Mouse (Mus musculus) heart, embryonic 13.5 days (tissue): Measurements from ENCODE around the gene Cryl1. TPM values are rescaled to one million over a fixed set of nuclear protein-coding genes. Genes with fewer than 3 reads are reported as not detected.
A peak's percentile ranks its signal among the peaks of the same experiment; 100 is the strongest.

ENCODE experiments used
- ATAC-seq: fragments of 200-750 bp; cut with Nextera tagmentation; 2 replicates; pipeline ENCODE4 v1.8.0; 2017; ENCODE audit warnings: moderate TSS enrichment; ENCODE audit not compliant: insufficient number of reproducible peaks, low FRiP score, low TSS enrichment; ENCODE audit errors: extremely low read depth
- H3K27ac ChIP-seq: fragments of 300-500 bp; sonication (generic); replicated peaks from 2 replicates; pipeline ENCODE4 v1.5.1; 2015; ENCODE audit warnings: moderate library complexity, mild to moderate bottlenecking, inconsistent platforms
- H3K27me3 ChIP-seq: fragments of 300-500 bp; sonication (generic); replicated peaks from 2 replicates; pipeline ENCODE4 v1.6.1; 2015; ENCODE audit warnings: mild to moderate bottlenecking, inconsistent platforms
- H3K36me3 ChIP-seq: fragments of 300-500 bp; sonication (generic); 2 replicates; pipeline ENCODE4 v1.6.1; 2015; ENCODE audit warnings: mild to moderate bottlenecking, inconsistent platforms
- H3K4me1 ChIP-seq: fragments of 300-500 bp; sonication (generic); 2 replicates; pipeline ENCODE4 v1.6.1; 2015; ENCODE audit warnings: inconsistent platforms
- H3K4me2 ChIP-seq: fragments of 300-500 bp; sonication (generic); 2 replicates; pipeline ENCODE4 v1.6.1; 2015; ENCODE audit warnings: inconsistent platforms, mild to moderate bottlenecking, moderate library complexity
- H3K4me3 ChIP-seq: fragments of 300-500 bp; sonication (generic); 2 replicates; pipeline ENCODE4 v1.5.1; 2015; ENCODE audit warnings: moderate library complexity, mild to moderate bottlenecking, inconsistent platforms
- H3K9ac ChIP-seq: fragments of 300-500 bp; sonication (generic); 2 replicates; pipeline ENCODE4 v1.6.1; 2015; ENCODE audit warnings: inconsistent platforms, mild to moderate bottlenecking, moderate library complexity
- H3K9me3 ChIP-seq: fragments of 300-500 bp; sonication (generic); 2 replicates; pipeline ENCODE4 v1.6.1; 2016; ENCODE audit warnings: inconsistent platforms
- WGBS: fragments of 180-500 bp; shearing (Covaris S2); methylation state at CpG from one replicate; pipeline ENCODE4 v1.1.7; 2015; ENCODE audit warnings: mixed read lengths; 5-methylcytosine and 5-hydroxymethylcytosine counted together
- polyA plus RNA-seq: library from polyadenylated mRNA; unstranded; fragments of >200 nt; fragmentation: Nextera tagmentation; extraction: Ambion mirVana; gene quantifications from 2 replicates; pipeline ENCODE4 v1.2.1, GENCODE M21; 2015

Gene Cryl1
- polyA plus RNA-seq, 1 experiment from 2014 or later: 15.6 TPM

GRCm38 (mm10) chr14:57344781-57345492 is 53.4 kb downstream of the Cryl1 start:
- Histone ChIP-seq H3K27me3 (no peaks in the 10 kb centered on the region), H3K9ac (peak overlapping the region; percentile 69), H3K4me2 (peak overlapping the region; percentile 68), H3K4me3 (peak overlapping the region; percentile 43), H3K27ac (peak overlapping the region; percentile 39; the same call in 1 of the 2 replicates), H3K36me3 (no peaks in the 10 kb centered on the region), H3K4me1 (peaks cover 37% of the 10 kb centered on the region), H3K9me3 (no peaks in the 10 kb centered on the region)
- 37% methylated on average over 25 of the region's 25 CpGs for WGBS
- no peak for ATAC-seq

- Histone ChIP-seq H3K4me3 (no peak overlapping the region), H3K4me1 (peaks cover 38% of the 10 kb centered on the region), H3K9me3 (no peaks in the 10 kb centered on the region), H3K27ac (peak overlapping the region; percentile 59; the same call in 1 of the 2 replicates), H3K36me3 (no peaks in the 10 kb centered on the region), H3K9ac (no peak overlapping the region), H3K27me3 (no peaks in the 10 kb centered on the region), H3K4me2 (0 out of 2 replicates have a peak overlapping the region, but pooled peaks have one; percentile 9)
- no peak for ATAC-seq
- 38% methylated on average over 15 of the region's 15 CpGs for WGBS
Measured at GRCm38 (mm10) chr14:57343057-57343750, 55.1 kb downstream of the Cryl1 start.

GRCm38 (mm10) chr14:57342316-57343055 is 55.8 kb downstream of the Cryl1 start:
- no peak overlapping the region for H3K4me2 ChIP-seq
- WGBS: 66% methylated on average over 6 of the region's 6 CpGs
- peak overlapping the region; percentile 59; the same call in 1 of the 2 replicates for H3K27ac ChIP-seq
- H3K27me3 ChIP-seq: no peaks in the 10 kb centered on the region
- no peaks in the 10 kb centered on the region for H3K36me3 ChIP-seq
- H3K4me3 ChIP-seq: no peak overlapping the region
- H3K9ac ChIP-seq: no peak overlapping the region
- H3K4me1 ChIP-seq: peaks cover 32% of the 10 kb centered on the region
- ATAC-seq: no peak
- H3K9me3 ChIP-seq: no peaks in the 10 kb centered on the region

- H3K9me3 ChIP-seq: no peaks in the 10 kb centered on the region
- no peak overlapping the region for H3K4me3 ChIP-seq
- H3K4me2 ChIP-seq: no peak overlapping the region
- no peak for ATAC-seq
- H3K4me1 ChIP-seq: peaks cover 18% of the 10 kb centered on the region
- H3K36me3 ChIP-seq: no peaks in the 10 kb centered on the region
- H3K27me3 ChIP-seq: no peaks in the 10 kb centered on the region
- no peak overlapping the region for H3K9ac ChIP-seq
- WGBS: 47% methylated on average over 6 of the region's 6 CpGs
- H3K27ac ChIP-seq: no peak overlapping the region
Measured at GRCm38 (mm10) chr14:57338666-57339065, 59.7 kb downstream of the Cryl1 start.

DNA sequence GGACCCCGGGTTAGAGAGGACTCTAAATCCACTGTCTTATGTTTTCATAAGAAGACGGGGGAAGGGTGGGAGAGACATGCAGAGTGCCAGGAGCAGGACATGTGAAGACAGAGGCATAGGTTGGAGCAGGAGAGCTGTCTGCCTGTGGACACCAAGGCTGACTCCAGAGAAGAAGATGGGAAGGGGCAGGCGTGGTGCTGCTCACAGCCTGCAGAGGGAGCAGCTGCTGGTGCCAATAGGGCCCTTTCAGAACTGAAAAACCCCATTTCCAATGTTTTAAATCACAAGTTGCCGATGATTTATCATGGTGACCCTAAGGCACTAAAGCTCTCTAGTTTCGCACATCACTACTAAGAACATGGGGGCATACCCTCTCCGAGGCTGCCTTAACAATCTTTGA is 63.5 kb downstream of the Cryl1 start:
- Histone ChIP-seq H3K36me3 (no peaks in the 10 kb centered on the region), H3K27me3 (no peaks in the 10 kb centered on the region), H3K9me3 (no peaks in the 10 kb centered on the region), H3K4me3 (no peak overlapping the region), H3K4me2 (no peak overlapping the region), H3K4me1 (peaks cover 9% of the 10 kb centered on the region), H3K27ac (no peak overlapping the region), H3K9ac (no peak overlapping the region)
- 68% methylated on average over 6 of the region's 6 CpGs for WGBS
- no peak for ATAC-seq

- no peak for ATAC-seq
- 72% methylated on average over 8 of the region's 8 CpGs for WGBS
- no peaks in the 10 kb centered on the region for H3K27me3 ChIP-seq
Measured at GRCm38 (mm10) chr14:57332503-57332902, 65.8 kb downstream of the Cryl1 start.

DNA sequence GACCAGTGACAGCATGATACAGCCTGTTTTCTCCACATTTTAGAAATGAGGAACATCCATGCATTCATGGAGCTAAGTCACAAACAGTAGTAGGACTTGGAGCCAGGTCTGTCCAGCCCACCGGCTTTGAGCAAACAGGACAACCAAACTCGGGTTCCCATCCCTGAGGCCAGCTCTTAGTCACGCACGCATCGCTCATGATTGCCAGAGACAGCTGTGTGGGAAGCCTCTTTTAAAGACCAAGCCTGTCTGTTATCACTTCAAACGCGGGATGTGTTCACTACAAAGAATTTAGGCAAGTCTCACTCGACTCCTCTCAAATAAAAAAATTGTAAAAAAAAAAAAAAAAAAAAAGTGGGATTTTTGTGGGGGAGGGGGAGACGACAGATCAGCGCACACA is 67.2 kb downstream of the Cryl1 start:
- no peak overlapping the region for H3K4me3 ChIP-seq
- no peaks in the 10 kb centered on the region for H3K27me3 ChIP-seq
- no peak overlapping the region for H3K27ac ChIP-seq
- H3K4me1 ChIP-seq: peaks cover 6% of the 10 kb centered on the region
- H3K9ac ChIP-seq: no peak overlapping the region
- no peaks in the 10 kb centered on the region for H3K36me3 ChIP-seq
- WGBS: 64% methylated on average over 10 of the region's 10 CpGs
- no peak overlapping the region for H3K4me2 ChIP-seq
- ATAC-seq: no peak
- no peaks in the 10 kb centered on the region for H3K9me3 ChIP-seq

More at GRCm38 (mm10) chr14:57332503-57332902, 65.8 kb downstream of the Cryl1 start:
- no peak overlapping the region for H3K27ac ChIP-seq
- H3K9me3 ChIP-seq: no peaks in the 10 kb centered on the region
- H3K4me2 ChIP-seq: no peak overlapping the region
- no peak overlapping the region for H3K9ac ChIP-seq
- no peak overlapping the region for H3K4me3 ChIP-seq
- no peaks in the 10 kb centered on the region for H3K36me3 ChIP-seq
- peaks cover 6% of the 10 kb centered on the region for H3K4me1 ChIP-seq

GRCm38 (mm10) chr14:57329600-57329999 is 68.7 kb downstream of the Cryl1 start:
- no peaks in the 10 kb centered on the region for H3K27me3 ChIP-seq
- no peak overlapping the region for H3K27ac ChIP-seq
- no peak for ATAC-seq
- no peaks in the 10 kb centered on the region for H3K9me3 ChIP-seq
- H3K9ac ChIP-seq: no peak overlapping the region
- no peak overlapping the region for H3K4me3 ChIP-seq
- H3K36me3 ChIP-seq: no peaks in the 10 kb centered on the region
- peaks cover 6% of the 10 kb centered on the region for H3K4me1 ChIP-seq
- no peak overlapping the region for H3K4me2 ChIP-seq
- 88% methylated on average over 15 of the region's 15 CpGs for WGBS

- Histone ChIP-seq H3K27ac (no peak overlapping the region), H3K36me3 (no peaks in the 10 kb centered on the region), H3K27me3 (no peaks in the 10 kb centered on the region), H3K4me2 (no peak overlapping the region), H3K9ac (no peak overlapping the region), H3K9me3 (no peaks in the 10 kb centered on the region), H3K4me1 (peaks cover 6% of the 10 kb centered on the region), H3K4me3 (no peak overlapping the region)
- ATAC-seq: no peak
- WGBS: 85% methylated on average over 6 of the region's 6 CpGs
Measured at GRCm38 (mm10) chr14:57326771-57327170, 71.6 kb downstream of the Cryl1 start.

- Histone ChIP-seq H3K4me3 (no peak overlapping the region), H3K36me3 (no peaks in the 10 kb centered on the region), H3K27ac (no peak overlapping the region), H3K9me3 (no peaks in the 10 kb centered on the region), H3K27me3 (no peaks in the 10 kb centered on the region; the same call in 1 of the 2 replicates), H3K4me2 (no peak overlapping the region), H3K4me1 (peaks cover 19% of the 10 kb centered on the region; the same call in 1 of the 2 replicates), H3K9ac (no peak overlapping the region)
- no peak for ATAC-seq
- WGBS: 61% methylated on average over 1 of the region's 1 CpGs
Measured at GRCm38 (mm10) chr14:57318812-57319211, 79.5 kb downstream of the Cryl1 start.
